Mouse (Mus musculus) heart, postnatal 36 days (tissue): ENCODE measurements around the gene Slit2. TPM values are rescaled to one million over a fixed set of nuclear protein-coding genes. Genes with fewer than 3 reads are reported as not detected.

ENCODE experiments used
- DNase-seq, 2 experiments: peaks; one replicate each; pipeline ENCODE4 v3.0.0; 2021 to 2022
- intact Hi-C: fragments of 180-260 bp; cut with DNase I; formaldehyde crosslinking; loops from one replicate; pipeline ENCODE4 v1.15.1; 2025
- total RNA-seq, 2 experiments: library from RNA; stranded (reverse); gene quantifications; 2 replicates each; pipeline ENCODE4 v1.2.3; 2021

Slit2 gene
- 1 to 10 TPM; 4.2 to 5.9 TPM for total RNA-seq

GRCm38 (mm10) chr5:47982941-47983701 is at the start of gene Slit2:
TSS of gene Slit2 (plus strand) at chr5:47983138.
- intact Hi-C loops: loop anchor here (10.0 kb wide), 1 partner anchor 738 kb away; no protein-coding TSS in a partner anchor
- peak; percentile 81 to 83 for DNase-seq

GRCm38 (mm10) chr5:47938586-47939372 is 44.2 kb upstream of the Slit2 start:
- intact Hi-C loops: no loop called here
- DNase-seq: no peak

- intact Hi-C loops: no loop called here
- no peak for DNase-seq
Measured at GRCm38 (mm10) chr5:47956451-47956850, 26.5 kb upstream of the Slit2 start.

GRCm38 (mm10) chr5:47975795-47976194 is 7.1 kb upstream of the Slit2 start:
- intact Hi-C loops: loop anchor here (10.0 kb wide), 1 partner anchor 961 kb away; no protein-coding TSS in a partner anchor
- no peak for DNase-seq

- no peak for DNase-seq
- intact Hi-C loops: loop anchor here (10.0 kb wide), 1 partner anchor 965 kb away; no protein-coding TSS in a partner anchor
Measured at GRCm38 (mm10) chr5:47979371-47979770, 3.6 kb upstream of the Slit2 start.

- DNase-seq: no peak
- intact Hi-C loops: loop anchor here (10.0 kb wide), 1 partner anchor 736 kb away; no protein-coding TSS in a partner anchor
Measured at GRCm38 (mm10) chr5:47980459-47980858, 2.5 kb upstream of the Slit2 start.

- DNase-seq: no peak
- intact Hi-C loops: loop anchor here (10.0 kb wide), 1 partner anchor 737 kb away; no protein-coding TSS in a partner anchor
Measured at GRCm38 (mm10) chr5:47981951-47982350, 987 bp upstream of the Slit2 start.

GRCm38 (mm10) chr5:47983746-47984583 is 1.0 kb downstream of the Slit2 start:
- peak; percentile 18 to 27 for DNase-seq

GRCm38 (mm10) chr5:47984584-47985197 is 1.8 kb downstream of the Slit2 start:
- peak; percentile 4 to 18 for DNase-seq
- intact Hi-C loops: loop anchor here (10.0 kb wide), 1 partner anchor 740 kb away; no protein-coding TSS in a partner anchor

More at GRCm38 (mm10) chr5:47983746-47984583, 1.0 kb downstream of the Slit2 start:
- intact Hi-C loops: loop anchor here (10.0 kb wide), 1 partner anchor 739 kb away; no protein-coding TSS in a partner anchor

- DNase-seq: peak; percentile 6 to 14
- intact Hi-C loops: loop anchor here (10.0 kb wide), 1 partner anchor 740 kb away; no protein-coding TSS in a partner anchor
Measured at GRCm38 (mm10) chr5:47985198-47985631, 2.3 kb downstream of the Slit2 start.

- intact Hi-C loops: loop anchor here (10.0 kb wide), 1 partner anchor 741 kb away; no protein-coding TSS in a partner anchor
- peak; percentile 15 to 42 for DNase-seq
Measured at GRCm38 (mm10) chr5:47985901-47986670, 3.1 kb downstream of the Slit2 start.

GRCm38 (mm10) chr5:47990926-47991325 is 8.0 kb downstream of the Slit2 start:
- intact Hi-C loops: no loop called here
- no peak for DNase-seq

- DNase-seq: no peak
- intact Hi-C loops: no loop called here
Measured at GRCm38 (mm10) chr5:48003708-48004415, 20.9 kb downstream of the Slit2 start.

GRCm38 (mm10) chr5:48005533-48005932 is 22.6 kb downstream of the Slit2 start:
- no peak for DNase-seq

GRCm38 (mm10) chr5:48006059-48006458 is 23.1 kb downstream of the Slit2 start:
- intact Hi-C loops: no loop called here

More at GRCm38 (mm10) chr5:48005533-48005932, 22.6 kb downstream of the Slit2 start:
- intact Hi-C loops: no loop called here

GRCm38 (mm10) chr5:48023441-48023840 is 40.5 kb downstream of the Slit2 start:
- intact Hi-C loops: no loop called here
- DNase-seq: no peak

More at GRCm38 (mm10) chr5:48006059-48006458, 23.1 kb downstream of the Slit2 start:
- DNase-seq: no peak

- no peak for DNase-seq
- intact Hi-C loops: loop anchor here (5.0 kb wide), 1 partner anchor 207 kb away; no protein-coding TSS in a partner anchor
Measured at GRCm38 (mm10) chr5:48034875-48035274, 51.9 kb downstream of the Slit2 start.

- peak in 1 of 2 experiments; percentile 5 for DNase-seq
Measured at GRCm38 (mm10) chr5:48038033-48038432, 55.1 kb downstream of the Slit2 start.

More at GRCm38 (mm10) chr5:48038033-48038432, 55.1 kb downstream of the Slit2 start:
- intact Hi-C loops: loop anchor here (2.0 to 5.0 kb wide), 2 partner anchors 99 to 204 kb away; no protein-coding TSS in a partner anchor
